Mouse (Mus musculus) midbrain, embryonic 11.5 days (tissue): Measurements from ENCODE around the gene Mis18bp1. TPM values are rescaled to one million over a fixed set of nuclear protein-coding genes. Genes with fewer than 3 reads are reported as not detected.
"Not testable (repeated sequence)": the region's sequence is repeated elsewhere in the genome, so short reads cannot be mapped to it uniquely, and the experiment has no call there.

ENCODE experiments used
- ATAC-seq: fragments of 200-750 bp; cut with Nextera tagmentation; 2 replicates; pipeline ENCODE4 v1.8.0; 2017; ENCODE audit warnings: moderate TSS enrichment, moderate library complexity; ENCODE audit not compliant: low FRiP score
- DNase-seq: peaks from one replicate; pipeline ENCODE4 v3.0.0; 2015; ENCODE audit warnings: low spot score; ENCODE audit errors: missing footprints
- H3K27ac ChIP-seq: fragments of 300-500 bp; sonication (generic); 2 replicates; pipeline ENCODE4 v1.5.1; 2014; ENCODE audit warnings: low read depth, low read length
- H3K27me3 ChIP-seq: fragments of 300-500 bp; sonication (generic); 2 replicates; pipeline ENCODE4 v1.6.1; 2014; ENCODE audit warnings: mild to moderate bottlenecking, low read length, moderate library complexity, mixed read lengths; ENCODE audit not compliant: control insufficient read depth, insufficient read depth
- H3K36me3 ChIP-seq: fragments of 300-500 bp; sonication (generic); 2 replicates; pipeline ENCODE4 v1.6.1; 2014; ENCODE audit warnings: mild to moderate bottlenecking, low read length, moderate library complexity, mixed read lengths; ENCODE audit not compliant: control insufficient read depth, insufficient read depth
- H3K4me1 ChIP-seq: fragments of 300-500 bp; sonication (generic); 2 replicates; pipeline ENCODE4 v1.6.1; 2014; ENCODE audit warnings: low read length; ENCODE audit not compliant: control insufficient read depth, insufficient read depth
- H3K4me2 ChIP-seq: fragments of 300-500 bp; sonication (generic); 2 replicates; pipeline ENCODE4 v1.6.1; 2014; ENCODE audit warnings: mild to moderate bottlenecking, moderate library complexity
- H3K4me3 ChIP-seq: fragments of 300-500 bp; sonication (generic); 2 replicates; pipeline ENCODE4 v1.5.1; 2014; ENCODE audit warnings: low read depth, low read length
- H3K9ac ChIP-seq: fragments of 300-500 bp; sonication (generic); 2 replicates; pipeline ENCODE4 v1.6.1; 2014; ENCODE audit warnings: low read length
- H3K9me3 ChIP-seq: fragments of 300-500 bp; sonication (generic); 2 replicates; pipeline ENCODE4 v1.6.1; 2016; ENCODE audit warnings: low read length; ENCODE audit not compliant: control insufficient read depth
- WGBS: fragments of 180-500 bp; shearing (Covaris S2); extraction: QIAGEN DNeasy Blood & Tissue Kit; methylation state at CpG from one replicate; pipeline ENCODE4 v1.1.7; 2014; 5-methylcytosine and 5-hydroxymethylcytosine counted together
- polyA plus RNA-seq: library from polyadenylated mRNA; unstranded; fragments of >200 nt; fragmentation: Nextera tagmentation; extraction: Ambion mirVana; gene quantifications from 2 replicates; pipeline ENCODE4 v1.2.1, GENCODE M21; 2014

Mis18bp1 gene
- polyA plus RNA-seq, 1 experiment from 2014 or later = 82.2 TPM

DNA sequence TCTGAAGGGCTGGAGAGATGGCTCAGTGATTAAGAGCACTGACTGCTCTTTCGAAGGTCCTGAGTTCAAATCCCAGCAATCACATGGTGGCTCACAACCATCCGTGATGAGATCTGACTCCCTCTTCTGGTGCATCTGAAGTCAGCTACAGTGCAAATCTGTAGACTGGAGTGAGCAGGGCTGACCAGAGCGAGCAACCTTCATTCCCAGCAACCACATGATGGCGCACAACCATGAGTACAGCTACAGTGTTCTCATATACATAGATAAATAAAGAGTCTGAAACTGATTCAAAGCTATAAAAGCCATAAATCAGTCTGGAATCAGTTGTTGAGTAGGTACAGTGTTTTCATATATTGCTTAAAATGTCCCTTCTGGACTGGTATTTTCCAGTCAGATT lies 36.3 kb downstream of the Mis18bp1 start:
- H3K9ac ChIP-seq, H3K27me3 ChIP-seq, H3K36me3 ChIP-seq, H3K27ac ChIP-seq, ATAC-seq, H3K4me1 ChIP-seq, H3K9me3 ChIP-seq, DNase-seq, H3K4me2 ChIP-seq, H3K4me3 ChIP-seq: not testable (repeated sequence)
- 92% methylated on average over 4 of the region's 4 CpGs for WGBS

GRCm38 (mm10) chr12:65119451-65119850 lies 53.0 kb downstream of the Mis18bp1 start:
- H3K4me1 ChIP-seq = no peaks in the 10 kb centered on the region
- H3K4me2 ChIP-seq = no peak overlapping the region
- 93% methylated on average over 5 of the region's 5 CpGs for WGBS
- no peak overlapping the region for H3K27ac ChIP-seq
- no peak overlapping the region for H3K4me3 ChIP-seq
- no peak overlapping the region for H3K9ac ChIP-seq
- ATAC-seq = no peak
- H3K9me3 ChIP-seq = no peaks in the 10 kb centered on the region
- no peak for DNase-seq
- no peaks in the 10 kb centered on the region for H3K27me3 ChIP-seq
- H3K36me3 ChIP-seq = peaks cover 9% of the 10 kb centered on the region; the same call in 1 of the 2 replicates

GRCm38 (mm10) chr12:65118968-65119367 lies 53.4 kb downstream of the Mis18bp1 start:
- peaks cover 9% of the 10 kb centered on the region; the same call in 1 of the 2 replicates for H3K36me3 ChIP-seq
- H3K4me3 ChIP-seq = no peak overlapping the region
- no peak for ATAC-seq
- no peak overlapping the region for H3K4me2 ChIP-seq
- H3K9ac ChIP-seq = no peak overlapping the region
- H3K9me3 ChIP-seq = no peaks in the 10 kb centered on the region
- H3K27ac ChIP-seq = no peak overlapping the region
- H3K4me1 ChIP-seq = no peaks in the 10 kb centered on the region
- DNase-seq = no peak
- WGBS = 88% methylated on average over 7 of the region's 7 CpGs
- no peaks in the 10 kb centered on the region for H3K27me3 ChIP-seq

- DNase-seq, H3K4me1 ChIP-seq, H3K27me3 ChIP-seq, H3K4me3 ChIP-seq, H3K36me3 ChIP-seq, H3K9ac ChIP-seq, H3K9me3 ChIP-seq, H3K27ac ChIP-seq, ATAC-seq, H3K4me2 ChIP-seq: not testable (repeated sequence)
- 92% methylated on average over 3 of the region's 3 CpGs for WGBS
These were observed 57.4 kb downstream of the Mis18bp1 start for GRCm38 (mm10) chr12:65114978-65115377.

DNA sequence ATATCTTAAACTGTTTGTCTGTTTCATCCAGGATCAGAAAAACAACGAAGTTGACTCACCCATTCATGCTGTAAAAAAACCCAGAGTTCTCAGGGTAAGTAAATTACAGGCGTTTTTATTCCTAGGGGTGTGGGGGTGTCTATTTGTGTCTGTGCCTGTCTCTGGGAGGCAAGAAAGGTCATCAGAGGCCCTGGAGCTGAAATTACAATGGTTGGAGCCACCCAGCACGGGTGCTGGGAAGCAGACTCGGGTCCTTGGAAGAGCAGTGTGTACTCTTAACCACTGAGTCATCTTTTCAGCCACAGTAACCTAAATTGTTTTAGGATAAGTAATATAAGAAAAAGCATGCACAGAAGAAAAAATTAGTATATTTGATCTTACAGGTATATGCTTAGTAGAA lies 58.5 kb downstream of the Mis18bp1 start:
- Histone ChIP-seq H3K36me3 (peaks cover 10% of the 10 kb centered on the region; the same call in 1 of the 2 replicates), H3K4me1 (no peaks in the 10 kb centered on the region), H3K27ac (no peak overlapping the region), H3K4me2 (no peak overlapping the region), H3K9ac (no peak overlapping the region), H3K4me3 (no peak overlapping the region), H3K9me3 (no peaks in the 10 kb centered on the region), H3K27me3 (no peaks in the 10 kb centered on the region)
- WGBS = 92% methylated on average over 4 of the region's 4 CpGs
- no peak for ATAC-seq
- no peak for DNase-seq

- no peak for ATAC-seq
- H3K9ac ChIP-seq = no peak overlapping the region
- no peak for DNase-seq
- peaks cover 10% of the 10 kb centered on the region for H3K36me3 ChIP-seq
- no peaks in the 10 kb centered on the region for H3K27me3 ChIP-seq
- no peak overlapping the region for H3K27ac ChIP-seq
- 83% methylated on average over 1 of the region's 1 CpGs for WGBS
- no peaks in the 10 kb centered on the region for H3K9me3 ChIP-seq
- H3K4me2 ChIP-seq = no peak overlapping the region
- no peaks in the 10 kb centered on the region for H3K4me1 ChIP-seq
- no peak overlapping the region for H3K4me3 ChIP-seq
These were observed 59.6 kb downstream of the Mis18bp1 start for GRCm38 (mm10) chr12:65112811-65113210.

- DNase-seq = no peak
- Histone ChIP-seq H3K9me3 (no peaks in the 10 kb centered on the region), H3K36me3 (peaks cover 7% of the 10 kb centered on the region), H3K4me2 (no peak overlapping the region), H3K4me3 (no peak overlapping the region), H3K27me3 (no peaks in the 10 kb centered on the region), H3K27ac (no peak overlapping the region), H3K9ac (no peak overlapping the region), H3K4me1 (no peaks in the 10 kb centered on the region)
- 92% methylated on average over 3 of the region's 3 CpGs for WGBS
- no peak for ATAC-seq
These were observed 60.9 kb downstream of the Mis18bp1 start for GRCm38 (mm10) chr12:65111503-65111902.

- no peak for DNase-seq
- Histone ChIP-seq H3K27me3 (no peaks in the 10 kb centered on the region), H3K9ac (no peak overlapping the region), H3K4me2 (no peak overlapping the region), H3K4me1 (no peaks in the 10 kb centered on the region), H3K4me3 (no peak overlapping the region), H3K9me3 (no peaks in the 10 kb centered on the region), H3K27ac (no peak overlapping the region), H3K36me3 (peaks cover 11% of the 10 kb centered on the region)
- ATAC-seq = no peak
- WGBS = 69% methylated on average over 1 of the region's 1 CpGs
These were observed 63.7 kb downstream of the Mis18bp1 start for GRCm38 (mm10) chr12:65108746-65109145.
